Mouse (Mus musculus): ENCODE measurements around the gene B3galnt1.
A peak's percentile ranks its signal among the peaks of the same experiment; 100 is the strongest.
"Not testable (repeated sequence)": the region's sequence is repeated elsewhere in the genome, so short reads cannot be mapped to it uniquely, and the experiment has no call there.

Gene B3galnt1

DNA sequence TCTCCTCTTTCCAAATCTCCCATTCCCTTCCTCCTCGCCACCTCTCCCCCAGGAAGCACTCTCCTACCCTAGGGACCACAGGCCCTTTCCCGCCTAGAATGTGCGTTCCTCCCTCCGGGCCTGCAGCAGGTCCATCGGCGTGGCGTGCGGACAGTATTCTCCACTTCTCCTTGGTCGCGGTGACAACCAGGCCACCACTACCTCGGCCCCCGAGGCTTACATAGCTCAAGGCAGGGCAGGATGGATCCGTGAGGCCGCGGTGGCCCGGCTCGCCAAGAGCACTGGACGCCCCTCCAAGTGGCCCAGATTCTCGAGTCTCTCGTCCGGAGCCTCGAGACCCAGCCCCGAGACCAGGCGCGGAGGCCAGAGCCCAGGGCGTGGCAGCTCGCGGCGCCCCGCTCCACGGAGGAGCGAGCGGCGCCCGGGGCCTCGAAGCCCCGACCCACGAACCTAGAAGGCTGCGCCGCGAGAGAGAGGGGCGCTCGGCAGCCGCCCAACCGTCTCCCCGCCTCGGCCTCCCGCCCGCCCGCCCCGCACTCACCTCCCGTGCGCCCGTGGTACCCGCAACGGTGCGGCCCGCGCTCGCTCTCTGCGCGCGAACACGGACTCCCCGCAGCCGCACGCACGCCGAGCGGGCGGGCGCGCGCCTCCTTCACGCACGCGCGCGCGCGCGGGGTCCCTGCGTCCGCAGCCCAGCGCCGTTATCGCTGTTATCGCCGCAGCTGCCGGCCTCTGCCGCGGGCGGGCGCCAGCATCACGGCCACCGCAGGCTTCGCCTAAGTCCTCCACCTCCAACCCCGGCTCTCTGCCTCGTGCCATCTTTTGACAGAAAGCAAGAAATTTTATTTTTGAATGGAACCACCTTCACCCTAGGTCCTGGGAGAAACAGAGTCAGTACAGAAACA is at the start of gene B3galnt1:
TSS of gene B3galnt1 (minus strand) at position 700 of the 905 bp plus-strand sequence.
- DNase-seq (ENCODE audit: low spot score in 2 of 2) = peak; percentile 30 to 39

DNA sequence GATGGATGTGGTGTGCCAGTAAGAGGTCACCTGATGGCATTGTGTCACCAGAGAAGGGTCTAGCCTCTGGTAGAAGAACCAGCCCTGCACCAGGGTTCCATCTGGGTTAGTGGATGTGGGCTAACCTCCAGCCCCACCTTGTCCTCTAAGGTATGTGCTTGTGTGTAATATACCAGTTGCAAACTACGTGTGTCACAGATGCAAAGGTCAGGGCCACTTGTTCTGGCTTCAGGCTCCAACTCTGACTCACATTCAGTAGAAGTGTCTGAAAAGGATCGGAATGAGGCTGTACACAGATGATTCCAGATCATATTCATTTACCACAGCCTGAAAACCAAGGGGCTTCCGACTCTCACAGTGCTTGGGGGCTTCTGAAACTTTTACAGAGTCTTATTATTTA is 35.8 kb upstream of the B3galnt1 start:
- DNase-seq (ENCODE audit: low spot score in 2 of 2) = no peak

DNA sequence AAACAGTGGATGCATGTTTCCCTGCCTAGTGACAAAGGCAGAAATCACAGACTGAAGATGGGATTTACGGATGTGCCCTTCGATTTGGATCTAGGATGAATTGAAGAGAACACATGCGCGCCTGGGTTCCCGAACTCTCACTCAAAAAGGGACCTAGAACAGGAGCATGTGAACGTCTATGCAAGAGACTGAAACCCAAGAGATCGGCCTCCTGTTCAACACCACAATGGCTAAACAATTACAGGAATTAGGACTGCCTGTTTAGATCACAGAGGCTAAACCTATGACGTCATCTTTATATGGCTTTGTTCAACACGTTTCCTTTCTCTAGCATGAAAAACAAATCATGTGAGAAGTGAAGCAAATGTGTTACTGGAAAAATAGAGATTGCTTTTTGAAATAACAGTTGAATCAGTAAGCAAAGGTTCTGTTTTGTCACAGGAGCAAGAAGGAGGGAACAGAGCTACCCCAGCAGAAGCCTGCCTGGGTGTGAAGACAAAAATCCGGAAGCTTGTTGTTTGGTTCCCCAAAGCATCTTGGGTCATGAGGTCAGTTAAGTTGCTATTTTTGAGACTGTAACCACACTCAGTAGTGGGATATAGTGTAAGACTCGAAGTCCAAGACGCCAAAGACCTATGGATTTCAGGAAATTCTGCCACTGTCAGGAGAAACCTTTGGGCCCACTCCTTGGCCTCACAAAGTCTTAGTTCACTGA is 35.1 kb upstream of the B3galnt1 start:
- DNase-seq (ENCODE audit: low spot score in 2 of 2) = no peak

DNA sequence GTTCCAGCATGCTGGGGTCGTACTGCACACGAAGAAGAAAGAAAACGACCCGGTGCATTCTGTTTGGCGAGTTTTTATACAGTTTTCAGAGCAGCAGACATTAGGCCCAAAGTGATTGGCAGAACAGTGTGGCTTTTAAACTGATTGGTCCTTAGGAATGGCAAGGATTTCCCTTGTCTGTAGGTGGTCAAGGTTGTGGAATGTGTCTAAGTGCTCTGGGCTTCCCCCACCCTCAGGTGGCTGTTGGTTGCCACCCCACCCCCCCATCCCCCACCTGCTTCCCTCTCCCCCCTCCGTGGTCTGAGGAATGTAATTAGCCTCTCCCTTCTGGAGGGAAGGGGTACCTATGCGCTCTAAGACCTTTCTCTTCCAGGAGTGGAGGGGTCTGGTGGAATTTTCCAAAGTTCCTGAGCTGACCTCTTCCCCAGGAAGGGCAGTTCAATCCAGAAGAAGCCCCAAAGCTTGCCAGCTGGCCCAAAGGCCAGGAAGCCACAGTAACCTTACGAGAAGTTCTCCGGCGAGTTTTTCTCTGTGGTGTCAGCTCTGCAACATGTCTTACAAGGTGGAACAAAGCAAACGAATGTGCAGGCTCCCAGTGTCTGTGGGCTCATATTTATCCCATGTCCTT is 28.3 kb upstream of the B3galnt1 start:
- DNase-seq (ENCODE audit: low spot score in 2 of 2) = no peak

DNA sequence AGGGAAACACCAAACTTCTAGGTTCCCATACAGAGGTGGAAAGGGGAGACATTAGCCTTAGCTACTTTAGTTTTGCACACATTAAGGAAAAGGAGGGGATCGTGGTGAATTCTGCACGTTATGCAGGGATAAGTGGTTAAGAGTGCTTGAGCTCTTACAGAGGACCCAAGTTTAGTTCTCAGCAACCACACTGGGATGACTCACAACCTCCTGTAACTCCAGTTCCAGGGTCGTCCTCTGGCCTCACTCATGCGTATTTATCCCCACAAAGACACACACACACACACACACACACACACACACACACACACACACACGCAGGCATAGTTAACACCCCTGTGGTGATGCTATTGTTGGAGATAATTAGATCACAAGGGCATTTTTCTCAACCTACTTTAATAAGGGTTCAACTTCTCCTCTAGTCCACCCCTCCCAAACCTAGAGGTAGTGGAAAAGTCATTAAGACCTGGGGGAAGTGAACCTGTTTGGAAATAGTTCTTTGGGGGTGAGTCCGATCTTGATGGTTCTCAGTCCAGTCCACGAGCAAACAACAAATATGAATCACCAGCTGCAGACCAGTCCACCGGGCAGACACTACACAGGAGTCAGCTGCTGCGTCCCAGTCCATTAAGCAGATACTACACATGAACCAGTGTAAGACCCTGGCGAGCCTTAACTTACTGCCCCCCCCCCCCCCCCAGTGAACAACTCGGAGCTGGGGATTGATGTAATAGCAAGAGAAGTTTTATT is 27.6 kb upstream of the B3galnt1 start:
- no peak for DNase-seq (ENCODE audit: low spot score in 2 of 2)

DNA sequence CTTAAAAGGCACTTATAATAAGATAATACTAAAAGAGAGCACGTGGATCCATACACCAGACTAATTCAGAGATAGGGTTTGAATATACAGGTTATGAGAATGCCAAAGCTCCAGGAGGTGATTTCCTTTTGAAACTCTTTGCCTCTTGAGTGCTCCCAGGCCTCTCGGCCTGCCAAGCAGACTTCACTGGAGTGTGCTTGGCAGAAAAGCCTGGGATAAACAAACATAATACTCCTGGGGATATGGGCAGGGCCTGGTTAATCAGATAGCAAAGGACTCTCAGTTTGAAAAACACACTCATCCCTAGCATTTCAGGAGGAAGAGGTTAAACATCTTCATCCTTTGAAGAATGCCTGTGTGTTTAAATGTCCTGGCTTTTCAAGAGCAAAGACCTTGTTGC is 25.4 kb upstream of the B3galnt1 start:
- no peak for DNase-seq (ENCODE audit: low spot score in 2 of 2)

DNA sequence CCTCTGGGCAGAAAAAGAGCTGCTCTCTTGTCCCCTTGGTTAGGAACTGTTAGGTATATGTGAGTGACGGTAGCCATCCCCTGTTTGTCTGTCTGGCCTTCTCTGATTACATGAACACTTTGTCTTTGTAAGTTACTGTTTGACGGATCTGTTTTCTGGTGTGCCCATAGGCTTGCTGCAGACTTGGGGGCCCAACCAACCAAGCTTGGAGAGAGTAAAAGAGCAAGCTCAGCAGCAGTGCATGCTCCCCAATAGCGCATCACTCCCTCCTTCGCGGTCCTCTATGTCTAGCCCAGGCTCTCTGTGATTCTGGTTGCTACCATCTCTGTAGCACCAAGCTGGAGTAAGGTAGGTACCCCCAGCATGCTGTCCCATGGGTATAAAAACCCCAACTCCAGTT is 9.1 kb upstream of the B3galnt1 start:
- no peak for DNase-seq (ENCODE audit: low spot score in 2 of 2)

DNA sequence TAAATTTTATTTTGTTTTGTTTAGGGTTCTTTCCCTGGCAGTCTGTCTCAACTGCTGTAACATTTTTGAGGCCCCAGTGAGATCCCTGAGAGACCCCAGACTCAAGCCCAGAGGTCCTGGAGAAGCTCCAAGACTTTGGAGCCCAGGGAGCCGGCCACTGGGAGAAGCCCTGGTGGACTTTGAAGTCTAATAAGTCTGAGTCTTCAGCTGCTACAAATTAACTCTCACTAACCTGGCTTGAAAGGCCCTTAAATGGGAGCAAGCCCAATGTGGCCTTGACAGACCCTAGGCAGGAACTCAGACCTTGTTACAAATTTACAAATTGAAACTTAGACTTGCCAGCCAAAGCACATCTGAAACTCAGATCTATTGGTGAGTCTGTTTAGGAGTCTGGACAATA is 8.7 kb upstream of the B3galnt1 start:
- no peak for DNase-seq (ENCODE audit: low spot score in 2 of 2)

DNA sequence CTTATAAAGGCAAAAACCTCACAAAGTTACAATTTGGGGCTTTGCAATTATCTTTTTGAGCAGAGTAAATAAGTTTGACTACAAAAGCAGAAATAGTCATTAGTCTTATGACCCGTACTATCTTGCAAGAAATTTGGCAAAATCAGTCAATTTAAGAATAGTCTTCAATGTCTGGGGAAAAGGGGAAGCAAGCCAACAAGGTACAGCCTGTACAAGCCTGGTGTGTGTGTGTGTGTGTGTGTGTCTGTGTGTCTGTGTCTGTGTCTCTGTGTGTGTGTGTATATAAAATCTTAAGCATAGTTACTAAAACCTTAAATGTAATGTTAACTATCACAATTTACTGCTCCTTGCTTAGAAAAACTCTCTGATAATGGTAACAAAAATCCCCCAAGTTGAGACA is 8.2 kb upstream of the B3galnt1 start:
- no peak for DNase-seq (ENCODE audit: low spot score in 2 of 2)

DNA sequence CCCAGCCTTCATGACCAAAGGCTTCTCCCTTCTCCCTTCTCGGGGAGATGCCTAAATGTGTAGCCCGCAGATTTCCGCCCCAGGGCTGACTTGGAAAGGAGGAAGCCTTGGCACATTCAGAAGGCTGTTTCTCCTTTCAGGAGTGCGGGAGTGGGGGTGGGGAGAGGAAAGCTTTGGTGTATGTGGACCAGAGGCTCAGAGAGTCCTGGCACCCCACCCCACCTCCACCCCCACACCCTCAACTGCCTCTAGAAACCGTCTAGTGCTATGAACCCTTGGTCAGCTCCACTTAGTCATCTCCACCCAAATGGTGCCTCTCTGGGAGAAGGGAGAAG is 373 bp upstream of the B3galnt1 start:
- DNase-seq (ENCODE audit: low spot score in 2 of 2) = no peak

DNA sequence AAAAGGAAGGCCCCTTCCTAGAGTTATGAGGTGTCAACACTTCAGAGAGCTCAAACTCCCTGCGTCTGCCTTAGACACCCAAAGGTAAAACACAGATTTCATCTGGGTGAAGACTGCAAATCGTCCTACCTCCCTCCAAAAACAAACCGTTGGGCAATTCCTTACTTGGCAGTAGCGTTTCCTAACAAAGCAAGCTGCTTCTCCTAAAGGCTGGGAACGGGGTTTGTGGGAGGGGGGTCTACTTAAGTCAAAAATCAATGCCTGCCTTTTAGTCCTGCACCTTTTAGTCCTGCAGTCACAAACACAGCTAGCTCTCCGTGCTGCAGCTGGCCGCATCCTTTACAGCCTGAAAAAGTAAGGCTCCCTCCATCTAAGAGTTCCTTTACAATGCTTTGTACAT is 944 bp downstream of the B3galnt1 start:
- no peak for DNase-seq (ENCODE audit: low spot score in 2 of 2)

DNA sequence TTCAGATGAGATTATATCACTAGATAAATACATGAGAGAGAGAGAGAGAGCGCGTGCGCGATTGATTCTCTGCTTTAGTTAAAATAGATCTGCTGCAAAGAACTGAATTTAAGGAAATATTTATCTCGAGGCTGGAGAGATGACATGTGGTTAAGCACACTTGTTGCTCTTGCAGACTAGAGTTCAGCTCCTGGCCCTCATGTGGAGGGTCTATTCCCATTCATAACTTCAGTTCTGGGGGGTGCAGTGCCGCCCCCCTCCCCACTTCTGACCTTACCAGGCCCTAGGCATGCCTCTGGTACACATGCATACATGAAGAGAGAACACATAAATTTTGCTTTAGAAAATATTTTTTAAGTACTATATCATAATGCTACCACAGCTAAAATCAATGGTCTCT is 1.5 kb downstream of the B3galnt1 start:
- DNase-seq (ENCODE audit: low spot score in 2 of 2) = no peak

DNA sequence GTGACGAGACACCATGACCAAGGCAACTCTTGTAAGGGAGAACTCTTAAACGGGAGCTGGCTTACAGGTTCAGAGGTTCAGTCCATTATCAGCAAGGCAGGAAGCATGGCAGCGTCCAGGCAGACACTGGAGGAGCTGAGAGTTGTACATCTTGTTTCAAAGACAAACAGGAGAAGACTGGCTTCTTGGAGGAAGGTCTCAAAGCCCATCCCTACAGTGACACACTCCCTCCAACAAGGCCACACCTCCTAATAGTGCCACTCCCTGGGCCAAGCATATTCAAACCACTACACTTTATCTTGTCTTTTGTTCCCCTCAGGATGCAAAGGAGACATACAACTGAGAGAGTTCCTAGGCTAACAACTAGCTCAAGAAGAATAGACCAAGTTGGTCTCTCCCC is 2.6 kb downstream of the B3galnt1 start:
- no peak for DNase-seq (ENCODE audit: low spot score in 2 of 2)

DNA sequence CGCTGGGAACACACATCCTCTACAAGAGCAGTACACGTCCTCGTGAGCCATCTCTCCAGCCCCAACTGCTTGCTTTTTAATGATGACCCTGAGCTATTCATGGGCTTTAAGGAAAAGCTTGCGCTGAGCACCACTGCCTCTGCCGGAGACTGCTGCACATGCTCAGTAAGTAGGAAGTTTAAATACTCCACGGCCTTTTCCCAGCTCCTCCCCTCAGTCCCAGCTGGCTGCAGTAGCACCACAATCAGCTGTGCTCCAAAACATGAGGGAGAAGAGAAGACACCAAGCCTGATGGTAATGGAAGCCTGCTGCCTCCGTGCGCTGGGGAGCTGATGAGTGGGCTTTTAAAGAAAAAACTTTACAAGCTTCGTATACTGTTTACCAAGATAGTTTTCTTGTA is 4.7 kb downstream of the B3galnt1 start:
- no peak for DNase-seq (ENCODE audit: low spot score in 2 of 2)

DNA sequence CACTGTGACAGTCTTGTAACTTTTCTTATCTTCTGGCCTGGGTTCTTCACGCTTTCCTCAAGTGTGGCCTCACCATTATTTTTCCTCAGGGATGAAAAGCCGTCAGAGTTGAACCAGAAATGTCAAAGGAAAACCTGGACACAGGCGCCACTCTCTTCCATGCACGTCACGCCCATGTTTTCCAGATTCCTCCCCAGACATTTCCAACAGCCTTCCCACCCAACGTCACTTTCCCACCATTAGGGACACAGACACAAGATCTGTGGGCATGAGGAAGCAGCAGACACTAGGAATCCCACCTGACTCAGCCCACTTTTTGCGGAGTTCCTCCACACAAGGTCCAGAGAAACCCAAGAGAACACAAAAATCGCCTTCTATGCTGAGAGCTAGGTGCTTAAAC is 5.3 kb downstream of the B3galnt1 start:
- DNase-seq (ENCODE audit: low spot score in 2 of 2) = no peak

DNA sequence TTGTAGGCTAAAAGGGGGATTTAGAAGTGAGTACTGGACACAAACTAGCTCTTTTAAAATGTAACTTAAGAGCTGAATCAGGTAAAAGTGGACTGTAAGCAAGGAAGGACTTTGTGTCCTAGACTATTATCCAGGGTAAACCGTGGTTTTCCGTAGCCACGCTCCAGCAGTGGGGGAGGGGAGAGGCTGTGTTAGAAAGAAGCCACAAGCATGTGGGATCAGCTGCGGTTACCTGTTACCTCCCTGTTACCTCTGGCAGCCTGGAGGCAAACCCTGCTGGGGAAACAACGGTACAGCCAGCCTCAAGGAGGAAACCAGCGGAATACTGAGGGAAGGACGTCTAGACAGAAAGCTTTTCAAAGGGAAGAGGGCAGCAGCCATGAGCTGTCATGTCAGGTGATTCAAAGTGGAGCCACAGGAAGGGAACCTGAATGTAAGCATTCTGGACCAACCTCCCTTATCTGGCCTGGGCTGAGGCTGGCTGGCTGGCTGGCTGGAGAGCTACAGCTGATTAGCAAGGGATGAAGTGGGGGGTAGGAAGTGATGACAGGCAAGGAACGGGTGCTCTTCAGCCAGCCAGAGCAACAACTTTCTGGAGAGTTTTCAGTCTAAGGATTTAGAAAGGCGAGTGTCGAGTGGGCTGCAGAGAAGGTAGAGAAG is 10.5 kb downstream of the B3galnt1 start:
- no peak for DNase-seq (ENCODE audit: low spot score in 2 of 2)

DNA sequence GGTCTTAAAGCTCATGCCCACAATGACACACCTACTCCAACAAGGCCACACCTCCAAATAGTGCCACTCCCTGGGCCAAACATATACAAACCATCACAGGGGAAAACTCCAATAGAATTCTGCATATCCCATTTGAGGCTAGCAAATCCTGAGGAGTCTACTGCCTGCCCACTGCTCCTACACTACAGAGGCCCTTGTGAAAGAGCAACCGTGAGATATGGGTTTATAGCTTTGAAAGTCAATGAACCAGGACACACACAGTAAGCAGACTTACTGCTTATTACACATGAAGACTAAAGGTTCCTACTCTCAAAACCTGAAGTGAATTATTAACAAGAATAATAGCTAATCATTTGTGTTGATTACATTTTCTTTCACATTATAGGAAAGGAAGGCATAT is 15.0 kb downstream of the B3galnt1 start:
- DNase-seq (ENCODE audit: low spot score in 2 of 2) = no peak

DNA sequence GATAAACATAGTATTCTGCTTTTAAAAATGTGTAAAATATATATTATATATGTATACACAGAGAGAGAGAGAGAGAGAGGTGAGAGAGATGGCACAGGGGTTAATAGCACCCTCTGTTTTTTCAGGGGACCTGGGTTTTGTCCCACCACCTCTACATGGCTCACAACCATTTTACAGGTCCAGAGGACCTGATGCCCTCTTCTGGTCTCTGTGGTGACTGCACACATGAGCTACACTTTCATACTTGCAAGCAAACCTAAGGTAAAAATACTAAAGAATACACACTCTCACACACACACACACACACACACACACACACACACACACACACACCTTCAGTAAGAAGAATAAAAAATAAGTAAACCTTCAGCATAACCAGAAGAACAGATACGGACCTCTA is 20.0 kb downstream of the B3galnt1 start:
- DNase-seq (ENCODE audit: low spot score in 2 of 2) = no peak

DNA sequence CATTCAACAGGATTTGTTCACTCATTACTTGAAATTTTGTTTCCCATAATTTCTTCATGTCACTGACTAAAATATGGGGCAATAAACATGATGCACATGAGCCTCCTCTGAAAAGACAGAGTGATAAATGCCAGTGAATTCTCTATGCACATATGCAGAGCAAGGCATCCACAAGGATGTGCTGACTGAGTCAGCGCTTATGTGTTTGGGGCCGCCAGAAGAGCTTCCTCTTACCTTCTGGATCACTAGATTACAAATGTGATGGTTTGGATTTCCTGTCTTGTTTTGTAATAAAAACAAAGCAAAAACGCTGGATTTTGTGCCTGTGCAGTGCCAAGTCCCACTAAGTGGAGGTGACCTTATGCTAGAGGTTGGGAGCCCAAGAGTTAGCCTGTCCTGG is 22.0 kb downstream of the B3galnt1 start:
- DNase-seq (ENCODE audit: low spot score in 2 of 2) = no peak

DNA sequence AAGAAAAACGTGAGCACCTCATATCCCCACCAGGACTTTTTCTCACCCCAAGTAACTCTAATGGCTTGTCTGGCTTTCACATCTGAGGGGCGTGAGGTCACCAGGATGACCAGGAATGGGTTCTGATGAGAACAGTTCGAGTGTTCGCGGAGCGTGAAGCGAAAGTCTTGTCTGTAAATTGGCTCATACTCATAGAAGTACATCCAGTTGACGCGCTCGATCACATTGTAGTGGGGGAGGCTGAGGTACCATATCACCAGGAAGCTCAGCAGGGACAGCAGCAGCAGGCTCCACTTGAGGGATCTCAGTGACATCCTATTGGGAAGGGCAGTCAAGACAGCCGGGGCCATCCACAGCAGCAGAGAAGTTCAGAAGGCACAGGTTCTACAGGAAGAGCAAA is 23.2 kb downstream of the B3galnt1 start:
- no peak for DNase-seq (ENCODE audit: low spot score in 2 of 2)

DNA sequence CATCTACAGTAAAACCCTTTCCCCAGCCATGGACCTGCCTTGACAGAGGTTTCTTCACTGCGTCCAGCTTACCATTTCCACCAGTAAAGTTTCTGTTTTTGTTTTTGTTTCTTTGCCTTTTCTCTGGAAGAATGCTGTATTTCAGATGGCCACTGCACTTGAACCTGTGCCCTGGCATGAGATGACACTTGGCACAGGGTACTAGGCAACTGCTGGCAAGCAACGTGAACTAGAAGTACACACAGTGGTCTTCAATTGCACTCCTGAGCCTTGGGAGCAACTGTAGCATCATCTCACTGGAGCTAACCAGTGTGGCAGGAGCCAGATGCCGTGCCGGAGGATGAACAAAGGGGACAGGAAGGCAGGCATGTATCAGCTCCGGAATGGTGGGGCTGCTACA is 26.2 kb downstream of the B3galnt1 start:
- DNase-seq (ENCODE audit: low spot score in 2 of 2) = no peak

DNA sequence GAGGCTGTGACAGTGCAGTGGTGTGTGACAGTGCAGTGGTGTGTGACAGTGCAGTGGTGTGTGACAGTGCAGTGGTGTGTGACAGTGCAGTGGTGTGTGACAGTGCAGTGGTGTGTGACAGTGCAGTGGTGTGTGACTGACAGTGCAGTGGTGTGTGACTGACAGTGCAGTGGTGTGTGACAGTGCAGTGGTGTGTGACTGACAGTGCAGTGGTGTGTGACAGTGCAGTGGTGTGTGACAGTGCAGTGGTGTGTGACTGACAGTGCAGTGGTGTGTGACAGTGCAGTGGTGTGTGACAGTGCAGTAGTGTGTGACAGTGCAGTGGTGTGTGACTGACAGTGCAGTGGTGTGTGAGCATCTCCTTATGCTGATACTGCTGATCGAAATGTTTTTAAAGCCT is 33.2 kb downstream of the B3galnt1 start:
- not testable (repeated sequence) for DNase-seq (ENCODE audit: low spot score in 2 of 2)
